Mouse (Mus musculus): ENCODE results near the gene Cttn.

DNA sequence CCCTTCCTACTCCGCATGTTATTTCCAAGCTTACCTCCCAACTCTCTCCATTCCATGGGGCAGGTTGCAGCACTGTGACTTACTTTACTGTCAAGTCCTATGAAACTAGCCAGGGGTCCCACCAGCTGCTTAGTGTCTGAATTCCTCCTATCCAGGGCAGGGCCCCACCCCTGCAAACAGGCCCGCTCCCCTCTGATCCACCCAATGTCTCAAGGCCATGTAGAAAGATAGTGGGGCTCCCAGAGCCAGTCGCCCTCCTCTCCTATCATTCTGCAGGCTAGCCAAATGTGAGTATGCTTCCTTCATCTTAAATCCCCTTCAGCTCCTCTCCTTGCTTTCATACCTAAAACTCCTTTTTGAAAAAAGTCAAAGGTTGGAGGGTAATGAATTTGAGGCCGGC is 38.3 kb upstream of the Cttn start:
- TF ChIP-seq POLR2A (IDR thresholded peaks at IDR 0.05; ENCODE audit: borderline replicate concordance, extremely low read depth, low read depth, low read length) (no peak), CTCF (IDR thresholded peaks at IDR 0.05; ENCODE audit: insufficient read depth, low read length) (no peak)
